Mouse (Mus musculus): ENCODE measurements around the gene Usp31. TPM values are rescaled to one million over a fixed set of nuclear protein-coding genes. Genes with fewer than 3 reads are reported as not detected.

Usp31 gene
- polyA plus RNA-seq, 1 experiment from 2014 or later = 3.5 TPM

Other genes starting within 250 kb of the Usp31 start
- 0.05 and 0.09 TPM in 2 replicates for gene Scnn1g, start 27.2 kb upstream of the Usp31 start, polyA plus RNA-seq (2015; fragmentation: Nextera tagmentation; extraction: Ambion mirVana)
- 0.12 and 0.28 TPM in 2 replicates for gene Scnn1b, start 157.8 kb upstream of the Usp31 start, polyA plus RNA-seq (2015; fragmentation: Nextera tagmentation; extraction: Ambion mirVana)

All from hindbrain, embryonic 15.5 days (tissue).